In genomic region chr2:75791561-75792308, GRCm38 (mm10) we compare ENCODE assay signal across 9 mouse cellular contexts. TPM values are rescaled to one million over a fixed set of nuclear protein-coding genes. Genes with fewer than 3 reads are reported as not detected.
DNase-seq lines count a peak whose midpoint lies in the region; ATAC-seq and TF ChIP-seq lines count a peak whose summit lies in the region.
"Had no signal": no experiment of that assay in that cellular context is flagged by ENCODE, and none has a peak within 500 bp of the region (broad histone marks: within the 10 kb centered on the region; RNA-seq: fewer than 3 reads in every experiment).

No protein-coding gene starts in this region.

- 85% methylated on average over 18 of the region's 18 CpGs for WGBS in intestine, postnatal 0 days
- WGBS in intestine, embryonic 16.5 days = 83% methylated on average over 18 of the region's 18 CpGs
- 22% methylated on average over 18 of the region's 18 CpGs for WGBS in liver, embryonic 14.5 days (ENCODE audit: insufficient replicate concordance)

- no peak overlapping the region for H3K9ac ChIP-seq in intestine, postnatal 0 days (ENCODE audit: low read depth, low read length)
- H3K9ac ChIP-seq in intestine, embryonic 16.5 days (ENCODE audit: low read depth, low read length) = no peak overlapping the region
- H3K9ac ChIP-seq in liver, embryonic 14.5 days (replicated peaks) = no peak overlapping the region

- no peak for TF ChIP-seq EP300 in liver, embryonic 14.5 days (IDR thresholded peaks at IDR 0.05; ENCODE audit: low read depth)

- H3K4me1 ChIP-seq in intestine, postnatal 0 days (replicated peaks; ENCODE audit: control insufficient read depth, insufficient read depth, low read length) = no peaks in the 10 kb centered on the region
- no peaks in the 10 kb centered on the region for H3K4me1 ChIP-seq in intestine, embryonic 16.5 days (ENCODE audit: control insufficient read depth, insufficient read depth, low read length)
- peaks cover 0 to 4% of the 10 kb centered on the region in 2 experiments; a peak in 2 of 4 replicates for H3K4me1 ChIP-seq in liver, embryonic 14.5 days (replicated peaks; ENCODE audit: control insufficient read depth in 2 of 2, insufficient read depth in 2 of 2, low read length in 1 of 2)

- H3K27ac ChIP-seq in intestine, postnatal 0 days (ENCODE audit: low read depth, low read length) = no peak overlapping the region
- no peak overlapping the region for H3K27ac ChIP-seq in intestine, embryonic 16.5 days (ENCODE audit: low read length)
- no peak overlapping the region for H3K27ac ChIP-seq in liver, embryonic 14.5 days

- peak; percentile 40 for TF ChIP-seq CTCF in intestine, postnatal 0 days (IDR thresholded peaks at IDR 0.05; ENCODE audit: low read depth)
- peak; percentile 41 for TF ChIP-seq CTCF in liver, embryonic 14.5 days (IDR thresholded peaks at IDR 0.05; ENCODE audit: low read depth)

- H3K4me2 ChIP-seq in intestine, postnatal 0 days (replicated peaks; ENCODE audit: low read depth) = no peak overlapping the region
- H3K4me2 ChIP-seq in intestine, embryonic 16.5 days (ENCODE audit: low read depth, low read length) = no peak overlapping the region
- H3K4me2 ChIP-seq in liver, embryonic 14.5 days (ENCODE audit: low read depth) = peak overlapping the region; percentile 44

- no peaks in the 10 kb centered on the region for H3K27me3 ChIP-seq in intestine, postnatal 0 days (replicated peaks; ENCODE audit: control insufficient read depth, insufficient read depth, low read length)
- H3K27me3 ChIP-seq in intestine, embryonic 16.5 days (replicated peaks; ENCODE audit: control insufficient read depth, insufficient read depth, low read length) = no peaks in the 10 kb centered on the region
- H3K27me3 ChIP-seq in liver, embryonic 14.5 days (ENCODE audit: control insufficient read depth, insufficient read depth, low read length) = no peaks in the 10 kb centered on the region

- no peak for ATAC-seq in intestine, postnatal 0 days
- no peak for ATAC-seq in intestine, embryonic 16.5 days
- peak; percentile 48; the same call in 1 of the 2 replicates for ATAC-seq in liver, embryonic 14.5 days (ENCODE audit: insufficient read depth)

- no peaks in the 10 kb centered on the region for H3K9me3 ChIP-seq in intestine, postnatal 0 days (ENCODE audit: control insufficient read depth)
- H3K9me3 ChIP-seq in intestine, embryonic 16.5 days (ENCODE audit: control insufficient read depth, low read length) = no peaks in the 10 kb centered on the region
- no peaks in the 10 kb centered on the region for H3K9me3 ChIP-seq in liver, embryonic 14.5 days (ENCODE audit: control insufficient read depth, low read length)

- H3K36me3 ChIP-seq in intestine, postnatal 0 days (ENCODE audit: control insufficient read depth, insufficient read depth) = no peaks in the 10 kb centered on the region
- H3K36me3 ChIP-seq in intestine, embryonic 16.5 days (ENCODE audit: control insufficient read depth, insufficient read depth, low read length) = no peaks in the 10 kb centered on the region
- H3K36me3 ChIP-seq in liver, embryonic 14.5 days (replicated peaks; ENCODE audit: control insufficient read depth, insufficient read depth, low read depth) = no peaks in the 10 kb centered on the region

- DNase-seq in CD4-positive helper T cell, adult 2 months (ENCODE audit: low read depth, low spot score) = peak; percentile 39
- DNase-seq in MEL-GATA-1-ER (ENCODE audit: extremely low read depth, low read depth) = peak; percentile 32
- DNase-seq in liver, embryonic 14.5 days (ENCODE audit: low read depth in 3 of 3, low spot score in 3 of 3) = no peak
- DNase-seq in urinary bladder, adult 18-20 months (ENCODE audit: low spot score in 2 of 2) = no peak
- DNase-seq in layer of hippocampus, adult 9-10 months (ENCODE audit: low spot score) = no peak
- DNase-seq in c-Kit-positive CD71-positive TER-119-positive erythroid progenitor cells, embryonic 14.5 days (ENCODE audit: low spot score) = no peak
- DNase-seq: retina, postnatal 1 day had no signal

- H3K4me3 ChIP-seq in intestine, postnatal 0 days (ENCODE audit: low read depth, low read length) = no peak overlapping the region
- H3K4me3 ChIP-seq in intestine, embryonic 16.5 days (ENCODE audit: low read length) = no peak overlapping the region
- peak overlapping the region in 1 of 2 experiments; percentile 35; a peak in 3 of 4 replicates for H3K4me3 ChIP-seq in liver, embryonic 14.5 days (ENCODE audit: insufficient read depth in 1 of 2, low read depth in 2 of 2, low read length in 2 of 2)

RNA-seq across cellular contexts. Expression of gene Agps, which starts 40.2 kb away (rescaled TPM):
- 6.5 and 8.6 TPM in 2 replicates for polyA plus RNA-seq in intestine, postnatal 0 days (2015; fragmentation: Nextera tagmentation; extraction: Ambion mirVana)
- 18.3 and 21.8 TPM in 2 replicates for polyA plus RNA-seq in intestine, embryonic 16.5 days (2015; fragmentation: Nextera tagmentation; extraction: Ambion mirVana)
- 4.1 and 5.6 TPM in 2 replicates for polyA plus RNA-seq in liver, embryonic 14.5 days (2012; rRNA removed)
- polyA plus RNA-seq in liver, embryonic 14.5 days (2014; fragmentation: Nextera tagmentation; extraction: Ambion mirVana) = 13.8 and 14.3 TPM in 2 replicates

Comparison
In these comparisons a context has a peak if more than half of its experiments do, and no peak if none do; other contexts are left out.
1. DNase-seq: peak in CD4-positive helper T cell, adult 2 months (single experiment) and MEL-GATA-1-ER (single experiment); none in liver, embryonic 14.5 days (0 of 3), urinary bladder, adult 18-20 months (0 of 2), layer of hippocampus, adult 9-10 months (single experiment) and c-Kit-positive CD71-positive TER-119-positive erythroid progenitor cells, embryonic 14.5 days (single experiment).